Mouse (Mus musculus): Measurements from ENCODE around the gene Gm49416.
"Not testable (repeated sequence)": the region's sequence is repeated elsewhere in the genome, so short reads cannot be mapped to it uniquely, and the experiment has no call there.

Gene Gm49416

DNA sequence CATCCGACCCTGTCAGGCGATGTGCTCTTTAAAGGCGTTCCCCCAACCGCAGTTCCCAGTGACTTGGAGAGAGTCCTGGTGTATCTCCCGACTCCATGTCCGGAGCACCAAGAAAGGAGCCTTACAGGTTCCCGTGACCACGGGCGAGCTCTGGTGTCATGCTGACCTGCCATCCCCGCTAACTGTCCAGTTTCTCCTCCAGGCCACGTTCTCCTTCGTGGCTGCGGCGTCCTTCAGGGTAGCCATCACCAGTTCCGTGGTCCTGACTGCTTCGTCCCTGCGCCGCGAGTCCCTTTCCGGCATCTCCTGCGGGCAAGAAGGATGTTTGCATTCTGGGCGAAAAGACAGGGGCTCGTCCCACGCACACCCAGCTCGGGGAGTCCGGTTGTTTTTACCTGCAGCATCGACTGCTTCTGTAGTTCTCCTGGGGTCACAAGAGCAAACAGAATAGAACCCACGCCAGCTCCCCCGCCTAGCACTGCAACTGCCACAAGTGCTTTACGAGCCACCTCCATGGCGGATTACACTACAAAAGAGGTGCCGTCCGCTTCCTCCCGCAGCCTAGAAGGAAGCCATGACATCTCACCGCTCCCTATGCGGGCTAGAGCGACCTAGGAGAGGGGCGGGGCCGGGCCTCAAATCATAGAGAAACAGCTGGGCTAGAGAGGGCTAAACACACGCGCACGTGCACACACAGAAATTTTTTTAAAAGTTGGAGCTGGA, 8.3 kb upstream of the Gm49416 start, which contains the start of gene Uqcc3:
Gene Uqcc3 (minus strand): TSS at position 613 of the 723 bp plus-strand sequence.
- peak; percentile 93 to 95 for DNase-seq

DNA sequence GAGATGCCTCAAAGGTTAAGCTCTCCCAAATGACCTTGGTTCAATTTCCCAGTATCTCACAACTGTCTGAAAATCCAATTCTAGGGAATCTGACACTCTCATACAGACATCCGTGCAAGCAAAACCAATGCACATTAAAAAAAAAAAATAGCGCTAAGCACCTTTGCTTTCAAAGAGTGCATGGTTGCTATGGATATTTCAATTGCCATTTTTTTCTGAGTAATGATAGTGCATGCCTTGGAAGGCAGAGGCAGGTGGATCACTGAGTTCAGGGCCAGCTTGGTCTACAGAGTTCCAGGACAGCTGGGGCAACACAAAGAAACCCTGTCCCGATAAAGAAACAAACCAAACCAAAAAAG, 7.7 kb upstream of the Gm49416 start:
- DNase-seq, result no peak

DNA sequence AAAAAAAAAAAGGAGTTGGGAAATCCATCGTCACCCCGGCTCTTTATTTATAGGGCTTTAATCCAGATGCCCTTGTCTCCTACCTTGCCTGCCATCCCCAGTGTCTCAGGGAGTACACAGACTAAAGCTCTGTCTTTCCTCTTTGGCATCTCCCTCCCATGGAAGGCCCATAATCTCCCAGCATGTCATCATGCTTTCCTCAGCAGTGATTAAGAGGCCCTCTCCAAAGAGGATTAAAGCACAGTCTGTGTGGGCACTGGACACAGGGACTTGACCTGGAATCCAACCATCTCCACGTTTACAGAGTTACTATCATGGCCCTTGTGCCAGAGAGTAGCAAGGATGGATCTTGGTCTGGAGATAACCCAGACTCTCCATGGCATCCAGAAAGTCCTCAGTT, 5.1 kb upstream of the Gm49416 start, which contains the start of the genes Lbhd1 and Gm49403:
Gene Lbhd1 (plus strand): TSS at position 117 of the 400 bp plus-strand sequence.
Gene Gm49403 (plus strand): TSS at position 315 of the 400 bp plus-strand sequence.
- DNase-seq, result no peak

DNA sequence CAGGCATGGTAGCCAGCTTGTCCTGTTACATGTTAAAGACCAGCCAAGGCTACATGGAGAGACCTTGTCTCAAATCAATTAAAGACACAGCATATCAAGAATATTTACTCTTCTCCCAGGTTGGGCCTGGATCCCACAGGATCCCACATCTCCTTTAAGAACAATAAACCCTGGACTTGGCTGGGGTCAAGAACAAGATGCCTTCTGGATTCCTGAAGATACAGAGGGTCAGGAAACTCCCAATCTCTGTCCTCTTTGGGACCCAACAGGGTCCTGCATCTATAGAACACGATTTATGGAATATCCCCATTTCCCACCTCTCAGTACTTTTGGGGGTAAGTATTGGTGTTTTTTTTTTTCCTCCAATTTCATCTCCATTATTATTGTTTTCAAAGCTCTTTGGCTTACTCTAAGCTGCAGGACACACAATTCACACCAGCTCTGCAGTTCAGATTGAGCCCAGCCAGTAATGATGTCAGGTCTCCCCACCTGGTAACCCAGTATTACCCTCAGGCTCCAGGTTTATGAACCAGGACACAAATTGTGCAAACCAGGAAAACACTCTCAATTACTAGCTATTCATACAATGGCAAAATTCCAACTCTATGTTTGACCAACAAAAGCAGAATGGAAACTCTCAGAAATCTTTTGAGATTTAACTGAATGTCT, 1.7 kb upstream of the Gm49416 start:
- no peak for DNase-seq

DNA sequence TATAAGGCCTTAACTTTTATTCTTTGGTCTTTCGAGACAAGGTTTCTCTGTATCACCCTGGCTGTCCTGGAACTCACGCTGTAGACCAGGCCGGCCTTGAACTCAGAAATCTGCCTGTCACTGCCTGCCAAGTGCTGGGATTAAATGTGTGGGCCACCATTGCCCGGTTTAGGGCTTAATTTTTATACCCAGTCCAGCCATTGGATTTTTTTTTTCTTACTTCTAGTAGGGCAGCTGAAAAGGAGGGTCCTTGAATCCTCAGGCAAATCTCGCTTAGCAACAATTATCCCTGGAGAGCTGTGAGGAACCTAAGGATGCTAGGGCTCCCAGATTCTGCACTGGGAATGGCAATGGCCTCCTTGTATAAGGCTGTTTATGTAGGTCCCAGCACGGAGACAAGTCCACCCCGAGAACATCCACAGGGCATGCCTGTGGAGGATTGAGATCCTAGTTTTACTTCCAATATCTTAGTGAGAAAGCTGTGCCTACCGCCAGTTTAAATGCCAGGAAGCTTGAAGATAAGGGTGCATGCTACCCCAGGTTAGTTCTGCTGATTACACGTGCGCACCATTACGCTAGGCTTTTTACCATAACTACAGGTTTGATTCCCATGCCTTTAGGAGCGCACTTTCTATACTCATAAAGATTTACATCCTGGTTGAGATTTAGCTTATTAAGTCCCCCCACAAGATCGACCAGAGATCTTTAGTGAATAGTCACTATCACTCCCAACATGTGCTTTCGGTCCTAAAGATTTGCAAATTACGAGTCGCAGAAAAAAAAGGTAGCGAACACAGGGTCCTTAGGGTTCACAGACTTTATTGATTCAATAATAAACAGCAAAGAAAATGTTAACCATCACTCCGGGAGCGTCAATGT, 902 bp upstream of the Gm49416 start:
- DNase-seq, result no peak

DNA sequence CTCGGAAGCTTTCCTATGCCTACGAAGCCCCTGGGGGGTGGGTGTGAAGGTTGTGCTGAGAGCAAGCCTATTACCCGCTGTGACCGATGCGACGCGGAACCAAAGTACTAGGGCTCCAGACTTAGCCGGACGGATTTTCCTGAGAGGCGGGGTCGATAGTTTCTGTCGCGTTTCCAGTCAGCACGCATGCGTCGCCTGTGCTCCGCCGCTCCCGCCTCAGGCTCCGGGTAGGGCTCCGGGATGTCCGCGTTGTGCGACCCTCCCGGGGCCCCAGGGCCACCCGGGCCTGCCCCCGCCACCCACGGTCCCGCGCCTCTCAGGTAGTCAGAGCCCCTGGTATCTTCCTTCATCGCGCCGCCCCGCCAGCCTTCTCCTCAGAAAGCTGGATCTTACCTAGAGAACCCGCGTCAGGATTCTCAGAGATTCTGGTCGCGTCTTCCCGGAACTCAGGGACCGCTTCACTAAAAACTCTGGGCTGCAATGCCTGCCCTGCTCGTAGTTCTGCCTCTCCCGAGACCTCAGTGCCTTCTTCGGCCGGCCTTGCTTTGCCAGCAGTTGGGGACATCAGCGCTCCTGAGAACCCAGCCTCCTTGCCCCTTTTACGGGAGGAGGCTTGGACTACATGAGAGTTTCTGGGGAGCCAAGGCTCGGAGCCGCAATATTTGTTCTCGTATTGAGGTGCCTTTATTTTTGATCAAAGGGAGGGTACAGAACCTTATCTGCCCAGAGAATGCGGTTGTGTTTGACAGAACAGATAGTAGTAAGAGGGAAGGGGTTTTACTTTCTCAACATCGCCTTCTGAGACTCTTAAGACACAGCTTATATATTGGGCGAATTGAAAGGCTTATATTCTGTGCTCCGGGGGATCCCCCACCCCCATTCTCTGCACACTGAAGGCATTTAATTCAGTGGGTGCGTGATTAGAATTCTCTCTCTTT, 4.4 kb downstream of the Gm49416 start, which contains the start of gene Ints5:
Gene Ints5 (plus strand): TSS at position 177 of the 938 bp plus-strand sequence.
- DNase-seq, result peak; percentile 85 to 90

DNA sequence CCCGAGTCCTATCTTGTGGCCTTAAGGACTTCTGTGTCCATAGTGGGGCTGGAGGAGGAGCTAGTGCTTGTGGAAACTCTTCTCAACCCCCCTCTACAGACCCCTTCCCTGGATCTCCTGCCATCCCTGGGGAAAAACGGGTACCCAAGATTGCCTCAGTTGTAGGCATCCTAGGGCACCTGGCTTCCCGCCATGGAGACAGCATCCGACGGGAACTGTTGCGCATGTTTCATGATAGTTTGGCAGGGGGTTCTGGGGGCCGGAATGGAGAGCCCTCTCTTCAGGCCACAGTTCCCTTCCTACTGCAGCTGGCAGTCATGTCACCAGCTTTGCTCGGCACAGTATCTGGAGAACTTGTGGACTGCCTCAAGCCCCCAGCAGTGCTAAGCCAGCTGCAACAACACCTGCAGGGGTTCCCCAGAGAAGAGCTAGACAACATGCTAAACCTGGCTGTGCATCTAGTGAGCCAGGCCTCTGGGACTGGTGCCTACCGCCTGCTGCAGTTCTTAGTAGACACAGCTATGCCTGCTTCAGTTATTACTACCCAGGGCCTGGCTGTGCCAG, 6.8 kb downstream of the Gm49416 start:
- no peak for DNase-seq

DNA sequence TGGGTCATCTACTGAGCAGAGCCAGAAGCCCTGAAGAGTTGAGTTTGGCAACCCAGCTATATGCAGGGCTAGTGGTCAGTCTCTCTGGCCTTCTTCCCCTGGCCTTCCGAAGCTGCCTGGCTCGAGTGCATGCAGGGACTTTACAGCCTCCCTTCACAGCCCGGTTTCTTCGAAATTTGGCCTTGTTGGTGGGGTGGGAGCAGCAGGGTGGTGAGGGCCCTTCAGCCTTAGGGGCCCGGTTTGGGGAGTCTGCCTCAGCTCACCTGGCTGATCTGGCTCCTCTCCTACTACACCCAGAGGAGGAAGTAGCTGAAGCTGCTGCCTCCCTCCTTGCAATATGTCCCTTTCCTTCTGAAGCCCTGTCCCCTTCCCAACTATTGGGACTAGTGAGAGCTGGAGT, 7.5 kb downstream of the Gm49416 start:
- not testable (repeated sequence) for DNase-seq

DNA sequence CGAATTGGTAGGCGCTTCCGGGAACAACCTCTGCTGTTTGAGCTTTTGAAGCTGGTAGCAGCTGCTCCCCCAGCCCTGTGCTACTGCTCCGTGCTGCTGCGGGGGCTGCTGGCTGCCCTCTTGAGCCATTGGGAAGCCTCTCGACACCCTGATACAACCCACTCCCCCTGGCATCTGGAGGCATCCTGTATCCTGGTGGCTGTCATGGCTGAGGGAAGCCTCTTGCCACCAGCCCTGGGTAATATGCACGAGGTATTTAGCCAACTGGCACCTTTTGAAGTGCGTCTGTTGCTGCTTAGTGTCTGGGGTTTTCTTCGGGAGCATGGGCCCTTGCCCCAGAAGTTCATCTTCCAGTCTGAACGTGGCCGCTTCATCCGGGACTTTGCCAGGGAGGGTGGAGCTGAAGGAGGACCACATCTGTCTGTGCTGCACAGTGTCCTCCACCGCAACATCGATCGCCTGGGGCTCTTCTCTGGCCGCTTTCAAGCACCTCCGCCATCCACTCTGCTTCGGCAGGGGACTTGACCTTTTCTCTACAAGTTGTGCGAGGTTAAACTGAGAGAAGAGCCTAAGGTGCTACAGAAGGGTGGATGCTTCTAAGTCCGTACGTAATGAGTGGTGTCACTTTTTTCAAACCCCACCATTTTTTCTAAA, 8.6 kb downstream of the Gm49416 start:
- peak; percentile 62 to 78 for DNase-seq

DNA sequence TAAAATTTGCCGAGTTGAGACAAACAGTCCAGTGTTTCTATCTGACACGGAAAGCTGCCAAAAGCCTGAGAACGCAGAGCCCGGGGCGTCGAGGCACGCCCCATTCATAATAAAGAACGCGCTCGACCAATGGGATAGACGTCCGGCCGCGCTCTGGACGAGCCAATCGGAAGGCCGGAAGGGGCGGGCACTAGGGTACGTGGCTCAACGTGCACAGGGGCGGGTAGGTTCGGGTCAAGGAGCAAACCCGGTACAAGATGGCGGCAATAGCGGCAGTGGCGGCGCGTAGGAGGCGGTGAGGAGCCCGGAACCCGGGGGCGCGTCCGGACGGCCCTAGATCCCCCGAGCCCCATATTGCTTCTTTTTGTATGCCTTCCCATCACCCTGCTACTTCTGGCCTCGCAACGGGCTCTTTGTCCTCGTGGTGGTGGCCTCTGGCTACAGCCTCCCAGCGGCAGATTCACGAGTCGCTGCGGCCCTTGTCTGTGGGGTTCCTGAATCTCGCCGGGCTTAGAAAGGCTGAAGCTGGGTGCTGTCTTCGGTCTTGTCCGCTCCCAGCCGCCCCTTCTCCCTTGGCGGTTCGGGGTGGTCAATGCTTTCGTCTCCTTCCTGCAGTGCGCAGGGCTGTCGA, 9.3 kb downstream of the Gm49416 start, which contains the start of gene Ganab:
Gene Ganab (plus strand): TSS at position 207 of the 631 bp plus-strand sequence.
- DNase-seq, result peak; percentile 97 to 99

DNA sequence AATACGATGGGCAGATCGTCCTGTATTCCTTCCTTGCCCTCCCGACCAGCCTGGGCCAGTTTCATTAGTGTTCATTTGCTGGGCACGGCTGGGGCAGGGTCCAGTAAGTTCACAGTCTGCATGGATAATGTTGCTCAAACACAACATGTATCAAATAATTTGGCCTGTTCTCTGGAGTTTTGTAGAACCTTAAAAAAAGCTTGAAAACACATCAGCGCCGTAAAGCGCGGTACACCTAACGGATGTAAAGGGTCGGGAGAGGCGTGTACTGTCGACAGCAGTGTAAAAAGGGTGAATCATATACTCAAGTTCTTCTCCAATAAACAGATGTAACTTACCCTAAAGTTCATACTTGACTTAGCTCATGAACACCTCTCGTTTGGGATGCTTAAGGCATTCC, 9.8 kb downstream of the Gm49416 start:
- DNase-seq, result peak; percentile 10 to 46

DNA sequence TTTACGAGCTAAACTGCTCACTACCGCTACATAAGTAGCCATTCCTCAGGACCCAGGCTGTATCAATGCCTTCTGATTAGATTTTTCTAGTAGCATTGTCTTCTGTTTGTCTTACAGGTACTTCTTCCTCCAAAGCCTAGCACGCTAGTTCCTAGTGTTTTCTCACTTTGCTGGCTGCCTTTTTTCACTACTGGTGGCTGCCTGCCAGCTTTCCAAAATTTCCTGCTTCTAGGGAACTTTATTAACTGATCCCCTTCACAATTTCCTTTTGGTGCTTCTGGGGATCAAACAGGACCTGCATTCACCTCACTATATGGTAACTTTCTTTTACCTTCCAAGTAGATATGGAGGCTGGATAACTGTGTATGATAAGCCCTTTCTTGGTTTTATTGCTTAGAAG, 10.4 kb downstream of the Gm49416 start:
- DNase-seq, result peak in 1 of 2 experiments; percentile 38

DNA sequence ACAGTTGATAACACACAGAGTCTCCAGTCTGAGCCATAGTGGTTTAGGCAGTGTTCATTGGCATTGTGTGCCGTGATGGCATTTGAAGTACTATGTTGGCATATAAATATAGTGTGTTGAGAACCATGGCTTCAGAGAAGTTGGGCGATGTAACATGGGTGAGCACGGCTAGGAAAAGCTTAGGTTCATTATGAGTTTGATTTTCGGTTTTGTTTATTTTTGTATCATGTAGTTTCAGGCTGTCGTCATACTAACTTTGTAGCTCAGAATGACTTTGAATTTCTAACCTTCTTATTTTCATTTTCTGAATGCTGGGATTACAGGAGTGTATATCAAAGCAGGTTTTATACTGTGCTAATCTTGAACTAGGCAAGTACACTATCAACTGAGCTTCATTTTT, 14.7 kb downstream of the Gm49416 start:
- no peak for DNase-seq

DNA sequence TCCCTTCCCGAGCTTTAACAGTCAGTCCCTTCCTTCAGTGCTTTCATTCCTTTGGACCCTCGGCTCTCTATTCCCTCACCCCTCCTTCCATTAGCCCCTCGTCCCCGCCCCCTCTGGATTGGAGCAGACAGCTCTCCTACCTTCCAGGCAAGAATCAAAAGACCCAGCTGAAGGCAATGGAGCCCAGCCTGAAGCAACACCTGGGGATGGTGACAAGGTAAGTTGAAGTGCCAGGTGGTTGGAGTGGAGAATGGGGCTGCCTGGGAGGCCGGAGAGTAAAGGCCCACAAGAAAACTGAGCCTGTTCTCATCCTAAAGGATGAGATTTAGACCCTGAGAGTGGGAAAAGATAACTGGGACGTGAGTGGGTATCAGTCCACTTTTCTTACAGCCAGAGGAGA, 19.8 kb downstream of the Gm49416 start:
- no peak for DNase-seq

DNA sequence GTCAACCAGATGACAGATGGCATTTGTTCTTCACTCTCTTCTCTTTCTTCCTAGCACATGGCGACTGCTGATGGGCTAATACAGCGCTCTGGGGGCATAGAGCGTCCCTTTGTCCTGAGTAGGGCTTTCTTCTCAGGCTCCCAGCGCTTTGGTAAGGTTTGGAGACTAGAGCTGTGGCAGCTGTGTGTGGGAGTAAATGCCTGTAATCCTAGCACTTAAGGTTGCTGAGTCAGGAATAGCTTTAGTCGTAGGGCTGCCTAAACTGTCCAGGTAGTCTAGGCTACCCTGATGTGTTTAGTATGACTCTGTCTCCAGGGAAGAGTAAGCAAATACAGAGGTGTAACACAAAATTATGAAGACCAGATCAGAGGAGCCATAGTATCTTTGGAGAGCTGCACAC, 23.1 kb downstream of the Gm49416 start:
- DNase-seq, result no peak

DNA sequence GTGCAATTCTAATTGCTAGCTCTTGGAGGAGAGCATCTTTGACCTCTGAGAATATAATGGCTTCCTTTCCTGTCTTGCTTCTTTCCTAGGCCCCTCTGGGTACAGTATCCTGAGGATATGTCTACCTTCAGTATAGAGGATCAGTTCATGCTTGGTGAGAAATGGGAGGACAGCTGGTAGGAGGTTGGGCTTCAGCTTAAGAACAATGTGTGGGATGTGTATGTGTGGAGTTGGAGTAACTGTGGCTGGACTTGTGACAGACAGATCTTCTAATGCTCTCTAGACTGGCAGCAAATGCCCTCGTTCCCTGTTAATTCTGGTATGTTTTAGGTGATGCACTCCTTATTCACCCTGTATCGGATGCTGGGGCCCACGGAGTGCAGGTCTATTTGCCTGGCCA, 25.5 kb downstream of the Gm49416 start:
- DNase-seq, result no peak

DNA sequence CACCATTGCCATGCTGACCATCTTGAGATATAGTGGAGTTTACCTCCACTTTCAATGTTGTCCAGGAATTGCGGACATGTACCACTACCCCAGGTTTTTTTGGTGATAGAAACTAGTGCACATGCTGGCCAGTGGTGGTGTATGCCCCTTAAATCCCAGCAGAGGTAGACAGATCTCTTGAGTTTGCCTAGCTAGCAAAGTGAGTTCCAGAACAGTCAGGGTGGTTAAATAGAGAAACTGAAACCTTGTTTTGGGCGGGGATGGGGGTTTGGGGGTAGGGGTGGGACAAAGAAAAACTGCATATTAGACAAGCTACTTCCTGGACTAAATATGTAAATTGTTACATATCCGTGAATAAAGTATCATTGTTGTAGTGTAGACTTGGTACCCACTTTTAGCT, 30.3 kb downstream of the Gm49416 start:
- no peak for DNase-seq

DNA sequence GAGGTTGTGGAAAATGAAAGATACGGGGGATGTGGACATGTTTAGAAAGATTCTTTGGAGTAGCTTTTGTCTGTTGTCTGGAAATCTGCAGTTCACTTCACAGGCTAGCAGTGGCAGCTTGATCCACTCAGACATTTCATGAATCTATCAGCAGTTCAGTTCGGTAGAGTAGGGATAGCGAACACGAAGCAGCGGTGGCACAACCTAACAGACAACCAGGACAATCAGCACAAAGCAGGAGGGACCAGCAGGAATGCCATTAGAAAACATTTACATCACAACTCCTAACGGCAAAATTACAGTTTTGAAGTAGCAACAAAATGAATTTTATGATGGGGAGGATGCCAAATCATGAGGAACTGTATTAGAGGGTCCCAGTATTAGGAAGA, 31.0 kb downstream of the Gm49416 start:
- DNase-seq, result no peak

DNA sequence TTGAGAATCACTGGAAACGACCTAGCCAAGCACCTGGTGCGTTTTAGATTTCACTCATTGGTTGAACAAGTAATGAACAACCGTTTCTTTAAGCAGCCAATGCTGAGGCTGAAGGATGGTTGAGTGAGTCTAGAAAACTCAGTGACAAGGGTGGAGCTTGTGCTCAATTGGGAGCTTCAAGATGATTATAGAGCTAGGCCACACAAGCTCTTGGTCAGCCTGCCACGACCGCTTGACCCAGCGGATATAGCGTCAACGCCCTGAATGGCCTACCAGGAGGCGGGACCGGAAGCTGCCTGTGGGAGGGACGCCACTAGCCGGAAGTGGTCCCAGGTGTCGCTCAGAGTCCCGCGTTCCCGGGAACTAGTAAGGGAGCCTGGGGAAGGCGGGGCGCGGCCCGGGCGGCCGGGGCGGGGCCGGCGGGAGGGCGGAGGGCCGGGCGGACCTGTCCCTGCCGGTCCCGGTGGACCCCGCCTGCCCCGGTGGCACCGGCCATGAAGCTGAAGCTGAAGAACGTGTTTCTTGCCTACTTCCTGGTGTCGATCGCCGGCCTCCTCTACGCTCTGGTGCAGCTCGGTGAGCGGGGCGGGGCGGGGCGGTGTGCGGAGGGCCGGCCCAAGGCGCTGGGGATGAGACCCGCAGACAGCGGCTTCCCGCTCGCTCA, 31.5 kb downstream of the Gm49416 start, which contains the start of gene B3gat3:
Gene B3gat3 (plus strand): TSS at position 302 of the 664 bp plus-strand sequence.
- peak; percentile 96 to 98 for DNase-seq

DNA sequence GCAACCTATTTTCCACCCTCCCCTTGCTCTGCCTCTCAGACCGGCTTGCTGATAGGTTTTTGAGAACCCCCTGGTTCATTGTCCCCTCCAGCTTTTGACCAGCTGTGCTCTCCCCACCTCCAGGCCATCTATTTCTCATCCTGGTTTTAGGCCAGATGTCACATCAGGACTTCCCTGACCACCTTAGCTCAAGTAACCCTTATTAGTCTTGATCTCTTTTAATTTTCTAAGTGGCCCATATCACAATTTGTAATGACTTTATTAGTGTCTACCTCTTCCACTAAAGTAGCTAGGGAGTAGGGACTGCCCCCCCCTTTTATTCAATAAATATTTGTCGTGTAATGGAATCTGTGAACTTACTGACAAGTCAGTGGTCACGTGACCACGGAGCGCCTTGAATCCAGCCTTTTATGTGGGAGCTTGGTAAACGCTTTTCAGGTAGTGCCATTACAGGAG, 32.1 kb downstream of the Gm49416 start:
- peak; percentile 66 to 69 for DNase-seq
